Mouse (Mus musculus) regulatory T cell (primary cell): Measurements from ENCODE around the gene Pgc.

Experiments used
- in situ Hi-C: fragments of 300-600 bp; cut with MboI, MseI; formaldehyde crosslinking; loops from one replicate; pipeline ENCODE4 v1.15.1; 2025; ENCODE audit warnings: high pct_unique_total_duplicates

Gene Pgc

DNA sequence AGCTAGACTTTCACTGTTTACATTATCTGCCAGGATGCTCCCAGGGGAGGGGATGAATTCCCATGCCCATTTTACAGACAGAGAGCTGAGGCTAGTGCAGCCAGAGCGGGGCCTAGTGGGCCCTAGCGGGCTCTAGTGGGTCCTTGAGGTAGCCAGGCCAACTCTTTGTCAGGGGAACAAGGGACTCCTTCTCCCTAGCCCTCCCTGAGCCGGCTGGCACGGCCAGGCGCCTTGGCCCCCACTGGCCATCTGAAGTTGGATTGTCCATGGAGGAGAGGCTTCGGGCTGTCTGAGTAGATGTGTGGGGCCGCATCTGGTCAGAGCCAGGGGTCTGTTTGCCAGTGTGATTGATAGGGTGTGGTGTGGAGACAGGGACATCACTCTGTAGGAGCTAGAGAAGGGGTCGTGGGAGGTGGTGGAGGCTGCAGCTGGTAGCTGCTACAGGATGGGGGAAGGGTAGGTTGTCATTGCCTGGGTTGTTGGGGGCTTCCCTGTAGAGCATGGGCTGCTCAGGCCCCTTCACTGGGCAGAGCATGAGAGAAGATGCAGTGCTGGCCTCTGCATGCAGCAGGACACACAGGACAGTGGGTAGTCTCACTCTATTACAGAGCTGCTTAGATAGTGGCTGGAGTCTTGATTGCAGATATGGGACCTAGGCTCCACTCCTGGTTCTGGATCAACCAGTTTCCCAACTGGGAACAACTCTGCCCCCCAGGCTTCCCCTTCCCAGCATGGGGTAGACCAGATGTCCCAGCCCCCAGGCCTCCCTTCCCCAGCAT lies 57.0 kb downstream of the Pgc start:
- in situ Hi-C loops, result no loop called here
